Mouse (Mus musculus) frontal cortex, postnatal 25 days (tissue): ENCODE data around the gene Kifc1.
A peak's percentile ranks its signal among the peaks of the same experiment; 100 is the strongest.

Experiments
- DNase-seq, 2 experiments: peaks; one replicate each; pipeline ENCODE4 v3.0.0; 2022; ENCODE audit warnings: low spot score in 2 of 2

Gene Kifc1

GRCm38 (mm10) chr17:33842966-33843795, 47.3 kb downstream of the Kifc1 start, which contains the start of gene Cd320:
Gene Cd320, plus strand, starts transcription at chr17:33843091.
- DNase-seq = peak; percentile 89 to 91

- DNase-seq = no peak
Observed at GRCm38 (mm10) chr17:33829561-33829960, 60.9 kb downstream of the Kifc1 start.

- no peak for DNase-seq
Observed at GRCm38 (mm10) chr17:33828892-33829291, 61.6 kb downstream of the Kifc1 start.

GRCm38 (mm10) chr17:33826850-33827249, 63.6 kb downstream of the Kifc1 start:
- no peak for DNase-seq
